Mouse (Mus musculus) embryonic facial prominence, embryonic 14.5 days (tissue): ENCODE results near the gene Ociad1. TPM values are rescaled to one million over a fixed set of nuclear protein-coding genes. Genes with fewer than 3 reads are reported as not detected.

ENCODE experiments used
- ATAC-seq: fragments of 200-750 bp; cut with Nextera tagmentation; 2 replicates; pipeline ENCODE4 v1.8.0; 2017; ENCODE audit warnings: low read depth, moderate number of reproducible peaks, moderate TSS enrichment
- DNase-seq: peaks from one replicate; pipeline ENCODE4 v3.0.0-alpha.2; 2015; ENCODE audit warnings: low spot score
- H3K27ac ChIP-seq: fragments of 300-500 bp; sonication (generic); replicated peaks from 2 replicates; pipeline ENCODE4 v1.5.1; 2014; ENCODE audit warnings: low read depth, mild to moderate bottlenecking, low read length, moderate library complexity
- H3K27me3 ChIP-seq: fragments of 300-500 bp; sonication (generic); replicated peaks from 2 replicates; pipeline ENCODE4 v1.6.1; 2014; ENCODE audit warnings: low read length; ENCODE audit not compliant: control insufficient read depth, insufficient read depth
- H3K36me3 ChIP-seq: fragments of 300-500 bp; sonication (generic); 2 replicates; pipeline ENCODE4 v1.6.1; 2014; ENCODE audit warnings: low read length, mixed read lengths; ENCODE audit not compliant: control insufficient read depth, insufficient read depth
- H3K4me1 ChIP-seq: fragments of 300-500 bp; sonication (generic); 2 replicates; pipeline ENCODE4 v1.6.1; 2014; ENCODE audit warnings: antibody characterized with exemption, low read length; ENCODE audit not compliant: control insufficient read depth, insufficient read depth
- H3K4me2 ChIP-seq: fragments of 300-500 bp; sonication (generic); 2 replicates; pipeline ENCODE4 v1.6.1; 2014; ENCODE audit warnings: low read depth, mild to moderate bottlenecking, low read length, moderate library complexity, mixed read lengths
- H3K4me3 ChIP-seq: fragments of 300-500 bp; sonication (generic); 2 replicates; pipeline ENCODE4 v1.5.1; 2014; ENCODE audit warnings: low read depth, mild to moderate bottlenecking, low read length
- H3K9ac ChIP-seq: fragments of 300-500 bp; sonication (generic); 2 replicates; pipeline ENCODE4 v1.6.1; 2014; ENCODE audit warnings: low read depth, mild to moderate bottlenecking, low read length, moderate library complexity, mixed read lengths
- H3K9me3 ChIP-seq: fragments of 300-500 bp; sonication (generic); 2 replicates; pipeline ENCODE4 v1.6.1; 2016; ENCODE audit warnings: low read length; ENCODE audit not compliant: control insufficient read depth
- WGBS: fragments of 180-500 bp; shearing (Covaris S2); extraction: QIAGEN DNeasy Blood & Tissue Kit; methylation state at CpG from one replicate; pipeline ENCODE4 v1.1.7; 2014; 5-methylcytosine and 5-hydroxymethylcytosine counted together
- polyA plus RNA-seq: library from polyadenylated mRNA; unstranded; fragments of >200 nt; fragmentation: Nextera tagmentation; extraction: Ambion mirVana; gene quantifications from 2 replicates; pipeline ENCODE4 v1.2.1, GENCODE M21; 2014

The Ociad1 gene
- polyA plus RNA-seq, 1 experiment from 2014 or later: 145 TPM

- DNase-seq: peak; percentile 59
Measured at GRCm38 (mm10) chr5:73353519-73353918, 60.9 kb downstream of the Ociad1 start.

DNA sequence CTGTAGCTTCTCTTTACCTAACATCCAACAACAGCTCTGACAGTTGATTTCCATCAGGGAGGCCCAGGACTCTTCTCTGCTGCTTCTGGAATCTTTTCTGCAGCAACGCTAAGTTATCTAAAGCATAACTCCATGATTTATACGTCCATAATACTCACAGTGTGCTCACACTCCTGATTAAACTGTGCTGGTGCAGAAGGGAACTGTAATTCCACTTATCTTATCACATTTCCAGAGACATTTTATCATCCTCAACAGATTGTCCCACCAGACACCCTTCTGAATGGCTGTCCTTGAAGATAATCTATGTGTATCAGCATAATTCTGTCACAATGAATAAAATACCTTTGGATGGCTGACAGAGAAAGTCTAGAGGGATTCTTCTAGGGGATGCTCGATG, 61.4 kb downstream of the Ociad1 start:
- 82% methylated on average over 3 of the region's 3 CpGs for WGBS
- DNase-seq: no peak

More at GRCm38 (mm10) chr5:73353519-73353918, 60.9 kb downstream of the Ociad1 start:
- no peak overlapping the region for H3K9ac ChIP-seq
- no peak overlapping the region for H3K4me3 ChIP-seq
- no peak overlapping the region for H3K27ac ChIP-seq
- peak; percentile 44; the same call in 1 of the 2 replicates for ATAC-seq
- WGBS: 55% methylated on average over 7 of the region's 7 CpGs
- H3K9me3 ChIP-seq: no peaks in the 10 kb centered on the region
- no peaks in the 10 kb centered on the region for H3K27me3 ChIP-seq
- H3K36me3 ChIP-seq: no peaks in the 10 kb centered on the region
- H3K4me2 ChIP-seq: no peak overlapping the region
- H3K4me1 ChIP-seq: no peaks in the 10 kb centered on the region

GRCm38 (mm10) chr5:73355393-73355792, 62.8 kb downstream of the Ociad1 start:
- Histone ChIP-seq H3K36me3 (no peaks in the 10 kb centered on the region), H3K4me3 (no peak overlapping the region), H3K9ac (no peak overlapping the region), H3K27ac (no peak overlapping the region), H3K9me3 (no peaks in the 10 kb centered on the region), H3K4me1 (peaks cover 9% of the 10 kb centered on the region; the same call in 1 of the 2 replicates), H3K4me2 (no peak overlapping the region), H3K27me3 (no peaks in the 10 kb centered on the region)
- WGBS: 71% methylated on average over 5 of the region's 5 CpGs
- no peak for DNase-seq
- no peak for ATAC-seq

More for the DNA sequence above, 61.4 kb downstream of the Ociad1 start:
- no peaks in the 10 kb centered on the region for H3K9me3 ChIP-seq
- no peak overlapping the region for H3K9ac ChIP-seq
- no peaks in the 10 kb centered on the region for H3K27me3 ChIP-seq
- H3K36me3 ChIP-seq: no peaks in the 10 kb centered on the region
- no peak overlapping the region for H3K4me2 ChIP-seq
- H3K4me1 ChIP-seq: no peaks in the 10 kb centered on the region
- no peak overlapping the region for H3K4me3 ChIP-seq
- no peak overlapping the region for H3K27ac ChIP-seq
- no peak for ATAC-seq

DNA sequence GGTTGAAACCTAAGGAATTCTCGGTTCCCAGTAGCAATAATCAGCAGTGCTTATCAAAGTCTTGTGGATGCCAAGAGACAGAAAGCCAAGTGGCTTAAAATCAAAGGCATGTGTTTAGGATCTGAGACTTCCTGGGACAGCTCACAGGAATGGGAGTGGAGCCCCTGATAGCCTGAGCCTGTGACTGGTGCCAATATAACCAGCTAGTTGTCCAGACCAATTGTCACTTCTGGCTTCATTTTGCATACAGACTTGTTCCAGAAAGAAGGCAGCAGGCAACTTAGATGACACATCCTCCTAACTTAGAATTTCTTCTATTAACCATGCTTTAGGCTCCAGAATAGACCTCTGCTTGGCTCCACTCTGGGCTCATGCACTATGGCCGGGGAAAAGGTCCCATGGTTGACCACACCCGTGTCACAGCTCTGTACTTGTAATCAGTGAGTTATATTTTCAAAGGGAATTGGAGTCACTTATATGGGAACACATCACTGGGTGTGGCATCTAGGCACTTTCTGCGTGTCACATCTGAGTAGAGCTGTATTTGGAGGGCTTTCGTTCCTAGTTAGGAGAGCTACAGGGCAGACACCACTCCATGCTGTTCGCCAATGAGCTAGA, 66.7 kb downstream of the Ociad1 start:
- H3K4me2 ChIP-seq: 0 out of 2 replicates have a peak overlapping the region, but pooled peaks have one; percentile 37
- no peak for ATAC-seq
- 77% methylated on average over 6 of the region's 6 CpGs for WGBS

GRCm38 (mm10) chr5:73359752-73360141, 67.2 kb downstream of the Ociad1 start:
- 30% methylated on average over 12 of the region's 12 CpGs for WGBS

More for the DNA sequence above, 66.7 kb downstream of the Ociad1 start:
- no peaks in the 10 kb centered on the region for H3K36me3 ChIP-seq
- DNase-seq: no peak
- no peak overlapping the region for H3K9ac ChIP-seq
- H3K4me1 ChIP-seq: peaks cover 9% of the 10 kb centered on the region; the same call in 1 of the 2 replicates
- no peaks in the 10 kb centered on the region for H3K27me3 ChIP-seq
- no peak overlapping the region for H3K4me3 ChIP-seq
- no peaks in the 10 kb centered on the region for H3K9me3 ChIP-seq
- no peak overlapping the region for H3K27ac ChIP-seq

GRCm38 (mm10) chr5:73360240-73360639, 67.7 kb downstream of the Ociad1 start:
- WGBS: 16% methylated on average over 12 of the region's 12 CpGs
- H3K4me3 ChIP-seq: peak overlapping the region; percentile 7; the same call in 1 of the 2 replicates
- ATAC-seq (no peak), DNase-seq (no peak)
- H3K9ac ChIP-seq: no peak overlapping the region
- H3K27me3 ChIP-seq: no peaks in the 10 kb centered on the region
- H3K4me2 ChIP-seq: peak overlapping the region; percentile 37; the same call in 1 of the 2 replicates
- H3K36me3 ChIP-seq: no peaks in the 10 kb centered on the region
- H3K9me3 ChIP-seq: no peaks in the 10 kb centered on the region
- no peak overlapping the region for H3K27ac ChIP-seq
- H3K4me1 ChIP-seq: peaks cover 9% of the 10 kb centered on the region; the same call in 1 of the 2 replicates

More at GRCm38 (mm10) chr5:73359752-73360141, 67.2 kb downstream of the Ociad1 start:
- Histone ChIP-seq H3K9me3 (no peaks in the 10 kb centered on the region), H3K9ac (no peak overlapping the region), H3K27me3 (no peaks in the 10 kb centered on the region), H3K4me3 (0 out of 2 replicates have a peak overlapping the region, but pooled peaks have one; percentile 7), H3K4me1 (peaks cover 9% of the 10 kb centered on the region; the same call in 1 of the 2 replicates), H3K36me3 (no peaks in the 10 kb centered on the region), H3K4me2 (peak overlapping the region; percentile 37), H3K27ac (no peak overlapping the region)
- DNase-seq: no peak
- no peak for ATAC-seq

DNA sequence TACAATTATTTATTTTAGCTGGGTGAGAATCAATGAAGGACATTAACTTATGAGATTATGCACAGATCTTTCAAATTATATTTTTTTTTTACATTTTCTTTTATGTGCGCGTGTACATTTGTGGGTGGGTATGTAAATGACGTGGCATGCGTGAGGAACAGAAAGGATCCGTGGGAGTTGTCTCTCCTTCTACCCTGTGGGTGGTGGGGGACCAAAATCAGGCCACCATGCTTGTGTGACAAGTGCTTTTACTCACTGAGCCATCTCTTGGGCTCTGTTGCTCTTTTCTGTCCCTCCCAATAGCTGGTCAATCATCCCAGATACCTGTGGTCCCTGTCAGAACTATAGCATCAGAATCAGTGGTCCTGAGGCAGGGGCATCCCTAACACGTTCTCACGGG, 69.8 kb downstream of the Ociad1 start:
- H3K4me2 ChIP-seq: no peak overlapping the region
- ATAC-seq (no peak), DNase-seq (no peak)
- H3K4me3 ChIP-seq: no peak overlapping the region
- H3K9ac ChIP-seq: no peak overlapping the region
- no peak overlapping the region for H3K27ac ChIP-seq
- WGBS: 80% methylated on average over 7 of the region's 7 CpGs
- H3K36me3 ChIP-seq: no peaks in the 10 kb centered on the region
- no peaks in the 10 kb centered on the region for H3K27me3 ChIP-seq
- peaks cover 9% of the 10 kb centered on the region; the same call in 1 of the 2 replicates for H3K4me1 ChIP-seq
- no peaks in the 10 kb centered on the region for H3K9me3 ChIP-seq

GRCm38 (mm10) chr5:73362791-73363190, 70.2 kb downstream of the Ociad1 start:
- DNase-seq (no peak), ATAC-seq (no peak)
- Histone ChIP-seq H3K4me3 (no peak overlapping the region), H3K4me2 (no peak overlapping the region), H3K27ac (no peak overlapping the region), H3K27me3 (no peaks in the 10 kb centered on the region), H3K36me3 (no peaks in the 10 kb centered on the region), H3K9me3 (no peaks in the 10 kb centered on the region), H3K9ac (no peak overlapping the region), H3K4me1 (peaks cover 9% of the 10 kb centered on the region; the same call in 1 of the 2 replicates)
- 87% methylated on average over 5 of the region's 5 CpGs for WGBS
